Mouse (Mus musculus): ENCODE results near the gene Pds5b. TPM values are rescaled to one million over a fixed set of nuclear protein-coding genes. Genes with fewer than 3 reads are reported as not detected.
"Not testable (repeated sequence)": the region's sequence is repeated elsewhere in the genome, so short reads cannot be mapped to it uniquely, and the experiment has no call there.

The Pds5b gene
- 10 to 100 TPM; 14.3 to 18.4 (median 15.0) TPM for total RNA-seq (2022)

DNA sequence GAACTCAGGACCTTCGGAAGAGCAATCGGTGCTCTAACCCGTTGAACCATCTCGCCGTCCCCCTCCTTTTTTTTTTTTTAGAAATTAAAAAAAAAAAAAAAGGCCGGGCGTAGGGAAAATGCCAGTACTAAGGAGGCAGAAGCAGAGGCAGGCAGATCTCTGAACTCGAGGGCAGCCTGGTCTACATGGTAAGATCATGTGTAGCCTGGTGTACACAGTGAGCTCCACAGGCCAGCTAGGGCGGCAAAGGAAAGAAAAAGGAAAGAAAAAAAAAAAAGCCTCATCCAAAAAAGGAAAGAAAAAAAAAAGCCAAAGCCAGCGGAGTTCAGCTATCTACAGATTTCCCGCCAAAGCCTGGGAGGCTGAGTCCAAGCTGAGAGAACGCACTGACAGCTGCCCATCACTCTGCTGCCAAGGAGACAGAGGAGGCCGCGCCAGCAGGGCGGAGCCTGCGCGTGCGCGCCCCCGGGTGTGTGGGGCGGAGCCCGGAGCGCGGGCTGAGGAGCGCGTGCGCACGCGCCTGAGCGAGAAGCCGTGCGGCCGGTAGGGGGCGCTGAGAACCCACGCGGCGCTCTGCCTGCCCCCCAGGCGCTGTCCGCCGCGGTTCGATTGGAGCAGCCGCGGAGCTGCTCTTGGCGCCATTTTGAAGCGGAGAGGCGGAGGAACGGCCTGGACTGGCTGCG, at the start of gene Pds5b:
Gene Pds5b, plus strand, starts transcription at position 587 of the 683 bp plus-strand sequence.
- DNase-seq (ENCODE audit: low spot score), result peak; percentile 88

DNA sequence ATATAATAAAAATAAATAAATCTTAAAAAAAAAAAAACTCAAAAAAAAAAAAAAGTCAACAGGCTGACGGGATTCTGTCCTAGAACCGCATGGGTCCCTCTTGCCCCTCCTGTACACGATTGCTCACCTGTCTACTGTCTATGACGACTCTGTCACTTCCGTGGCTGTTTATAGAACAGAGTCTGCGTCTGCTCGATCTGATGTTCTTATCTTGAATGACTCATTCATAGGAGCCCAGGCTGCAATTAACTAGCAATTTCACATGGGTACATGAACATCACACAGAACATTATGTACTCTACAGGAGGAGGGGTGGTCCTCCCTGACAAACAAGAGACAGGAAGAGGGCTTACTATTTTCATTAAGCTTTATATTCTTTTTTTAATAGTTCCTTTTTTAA, 48.0 kb upstream of the Pds5b start:
- DNase-seq (ENCODE audit: low spot score), result no peak

DNA sequence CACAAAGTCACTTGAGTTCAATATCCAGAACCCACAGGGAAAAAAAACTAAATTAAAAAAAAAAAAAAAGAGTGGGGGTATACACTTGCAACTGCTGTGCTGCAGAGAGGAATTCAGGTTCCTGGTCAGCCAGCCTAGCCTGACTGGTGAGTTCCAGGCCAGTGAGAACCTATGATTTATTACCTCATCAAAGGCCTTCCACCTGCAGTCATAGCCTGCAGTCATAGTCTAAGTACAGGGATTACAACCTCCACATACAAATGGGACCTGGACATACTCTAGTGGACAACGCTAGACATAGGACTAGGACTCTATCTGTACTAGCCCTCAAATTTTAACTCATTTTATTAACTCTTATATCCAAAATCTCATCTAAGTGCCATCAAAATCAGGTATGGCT, 44.3 kb upstream of the Pds5b start:
- no peak for DNase-seq (ENCODE audit: low spot score)

DNA sequence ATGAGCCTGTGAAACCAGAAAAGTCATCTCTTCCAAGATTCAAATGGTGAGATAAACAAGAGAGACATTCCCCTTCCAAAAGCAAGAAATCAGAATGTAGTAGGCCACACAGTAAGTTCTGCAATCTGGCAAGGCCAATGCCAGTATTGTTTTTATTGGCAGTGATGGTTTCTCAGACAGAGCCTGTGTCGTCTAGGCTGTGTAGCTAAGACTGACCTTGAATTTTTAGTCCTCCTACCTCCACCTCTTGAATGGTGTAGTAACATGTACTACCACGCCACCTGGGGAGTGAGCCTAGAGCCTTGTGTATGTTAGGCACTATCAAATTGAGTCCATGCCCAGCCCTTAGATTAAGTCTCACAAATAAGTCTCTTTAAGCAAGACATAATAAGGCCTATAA, 43.8 kb upstream of the Pds5b start:
- no peak for DNase-seq (ENCODE audit: low spot score)

DNA sequence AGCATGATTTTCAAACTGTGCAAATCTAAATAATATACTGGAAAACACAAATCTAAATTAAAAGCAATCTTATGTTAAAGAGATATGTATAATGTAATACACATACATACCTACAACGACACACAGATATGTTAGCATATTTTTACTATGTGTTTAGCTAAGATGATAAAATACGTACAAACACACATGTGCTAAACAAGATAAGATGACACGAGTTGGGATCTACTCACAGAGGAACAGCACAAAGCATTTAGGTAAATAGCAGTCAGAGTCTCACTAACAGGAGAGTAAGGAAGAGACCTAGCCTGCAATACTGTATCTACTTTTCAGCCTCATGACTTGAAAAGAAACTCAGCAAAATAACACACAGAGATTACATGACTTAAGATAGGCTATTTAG, 32.1 kb upstream of the Pds5b start:
- DNase-seq (ENCODE audit: low spot score), result no peak

DNA sequence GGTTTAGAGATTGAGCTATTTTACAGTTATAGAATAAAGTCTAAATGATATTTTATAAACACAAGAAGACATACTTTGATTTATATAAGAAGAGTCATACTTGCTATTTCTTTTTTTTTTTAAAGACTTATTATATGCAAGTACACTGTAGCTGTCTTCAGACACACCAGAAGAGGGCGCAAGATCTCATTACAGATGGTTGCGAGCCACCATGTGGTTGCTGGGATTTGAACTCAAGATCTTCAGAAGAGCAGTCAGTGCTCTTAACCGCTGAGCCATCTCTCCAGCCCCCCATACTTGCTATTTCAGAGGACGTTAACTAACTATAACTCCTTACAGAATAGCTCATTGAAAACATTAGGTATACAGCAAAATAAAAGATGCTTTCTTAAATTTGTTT, 30.1 kb upstream of the Pds5b start:
- DNase-seq (ENCODE audit: low spot score), result not testable (repeated sequence)

DNA sequence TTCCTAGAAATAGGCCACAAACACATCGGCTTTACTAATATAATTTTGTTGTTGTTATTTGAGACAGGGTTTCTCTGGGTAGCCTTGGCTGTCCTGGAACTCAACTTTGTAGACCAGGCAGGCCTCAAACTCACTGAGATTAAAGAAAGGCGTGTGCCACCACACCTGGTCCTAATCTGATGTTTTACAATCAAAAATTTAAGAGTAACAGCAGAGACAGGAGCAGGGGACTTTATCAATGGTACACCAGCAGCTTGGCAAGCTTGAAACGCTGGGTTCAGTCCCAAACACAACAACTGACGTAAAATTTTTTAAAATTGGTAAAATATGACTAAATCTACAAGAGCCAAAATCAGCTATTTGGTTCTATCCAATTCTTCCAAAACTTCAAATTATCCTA, 28.6 kb upstream of the Pds5b start:
- no peak for DNase-seq (ENCODE audit: low spot score)

DNA sequence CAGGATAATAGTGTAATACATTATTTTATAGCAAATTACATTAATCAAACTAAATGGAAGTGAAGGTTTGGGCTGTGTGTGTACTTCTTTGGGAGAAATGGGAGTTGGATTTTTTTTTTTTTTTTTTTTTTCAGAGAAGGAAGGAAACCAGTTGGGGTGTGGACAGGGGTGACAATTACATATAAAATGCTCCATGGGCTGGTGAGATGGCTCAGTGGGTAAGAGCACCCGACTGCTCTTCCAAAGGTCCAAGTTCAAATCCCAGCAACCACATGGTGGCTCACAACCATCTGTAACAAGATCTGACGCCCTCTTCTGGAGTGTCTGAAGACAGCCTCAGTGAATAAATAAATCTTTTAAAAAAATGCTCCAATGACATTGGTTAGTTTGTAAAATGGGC, 21.0 kb upstream of the Pds5b start:
- no peak for DNase-seq (ENCODE audit: low spot score)

DNA sequence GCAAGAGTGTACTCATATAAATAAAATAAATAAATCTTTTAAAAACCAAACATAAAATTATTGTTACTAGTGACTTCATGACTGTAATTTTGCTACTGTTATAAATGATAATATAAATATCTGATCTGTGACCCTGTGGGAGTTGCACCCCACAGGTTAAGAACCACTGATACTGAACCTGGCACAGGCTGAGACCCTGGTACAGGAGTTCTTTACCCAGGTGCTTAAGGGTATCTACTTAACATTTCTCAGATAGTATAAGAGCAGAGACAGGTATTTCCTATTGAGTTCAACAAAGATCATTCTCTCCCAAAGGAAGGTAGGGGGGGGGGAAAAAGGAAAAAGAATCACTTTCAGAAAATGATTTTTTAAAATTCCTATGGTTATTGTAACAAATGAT, 19.0 kb upstream of the Pds5b start:
- DNase-seq (ENCODE audit: low spot score), result no peak

DNA sequence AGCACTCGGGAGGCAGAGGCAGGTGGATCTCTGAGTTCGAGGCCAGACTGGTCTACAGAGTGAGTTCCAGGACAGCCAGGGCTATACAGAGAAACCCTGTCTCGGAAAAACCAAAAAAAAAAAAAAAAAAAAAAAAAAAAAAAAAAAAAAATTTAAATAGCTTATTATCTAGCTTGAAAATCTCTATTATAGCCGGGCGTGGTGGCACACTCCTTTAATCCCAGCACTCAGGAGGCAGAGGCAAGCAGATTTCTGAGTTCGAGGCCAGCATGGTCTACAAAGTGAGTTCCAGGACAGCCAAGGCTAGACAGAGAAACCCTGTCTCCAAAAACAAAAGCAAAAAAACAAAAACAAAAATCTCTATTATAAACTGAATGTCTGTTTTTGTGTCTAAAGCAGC, 14.1 kb upstream of the Pds5b start:
- not testable (repeated sequence) for DNase-seq (ENCODE audit: low spot score)

DNA sequence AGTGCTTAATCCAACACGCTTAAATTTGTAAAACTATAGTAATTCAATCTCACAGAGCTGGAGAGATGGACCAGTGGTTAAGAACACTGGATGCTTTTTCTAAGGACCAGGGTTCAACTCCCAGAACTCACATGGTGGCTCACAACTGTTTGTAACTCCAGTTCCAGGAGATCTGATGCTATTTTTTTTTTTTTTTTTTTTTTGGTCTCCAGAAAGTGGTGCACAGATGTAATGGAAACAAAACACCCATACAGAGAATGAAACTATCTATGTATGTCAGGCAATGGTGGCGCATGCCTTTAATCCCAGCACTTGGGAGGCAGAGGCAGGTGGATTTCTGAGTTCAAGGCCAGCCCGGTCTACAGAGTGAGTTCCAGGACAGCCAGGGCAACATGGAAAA, 13.2 kb upstream of the Pds5b start:
- DNase-seq (ENCODE audit: low spot score), result not testable (repeated sequence)

DNA sequence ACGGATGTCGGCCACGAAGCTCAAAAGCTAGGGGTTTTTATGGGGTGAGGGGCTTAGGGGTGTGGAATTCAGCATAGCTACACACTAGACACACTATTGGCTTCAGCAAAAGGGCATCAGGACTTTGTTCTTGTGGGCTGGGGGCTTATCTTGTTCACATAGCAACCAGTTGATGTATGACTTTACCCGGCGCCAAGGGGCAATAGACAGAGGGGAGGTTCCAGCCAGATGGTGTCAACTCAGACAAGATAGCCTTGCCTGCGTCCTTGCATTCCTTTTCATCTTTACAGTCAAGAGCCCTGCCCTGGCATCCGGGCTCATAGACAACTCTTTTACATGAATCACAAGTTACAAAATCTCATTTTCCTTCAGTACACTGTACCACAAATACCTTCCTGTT, 9.6 kb upstream of the Pds5b start:
- not testable (repeated sequence) for DNase-seq (ENCODE audit: low spot score)

DNA sequence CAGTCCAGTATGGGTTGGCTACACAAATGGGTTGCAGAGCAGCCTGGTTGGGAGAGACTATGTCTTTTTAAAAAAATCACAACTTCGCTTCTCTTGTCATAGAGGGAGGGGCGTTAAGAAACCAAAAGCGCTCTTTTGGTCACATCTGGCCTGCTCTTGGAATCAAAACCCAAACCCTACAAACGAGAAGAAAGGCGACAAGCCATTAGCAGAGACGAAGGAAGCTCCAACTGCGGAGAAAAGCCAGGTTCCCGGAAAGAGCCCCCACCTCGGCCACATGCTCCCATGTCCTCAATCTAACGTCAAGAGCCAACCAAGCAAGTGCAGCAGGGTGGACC, 8.8 kb upstream of the Pds5b start:
- DNase-seq (ENCODE audit: low spot score), result no peak

DNA sequence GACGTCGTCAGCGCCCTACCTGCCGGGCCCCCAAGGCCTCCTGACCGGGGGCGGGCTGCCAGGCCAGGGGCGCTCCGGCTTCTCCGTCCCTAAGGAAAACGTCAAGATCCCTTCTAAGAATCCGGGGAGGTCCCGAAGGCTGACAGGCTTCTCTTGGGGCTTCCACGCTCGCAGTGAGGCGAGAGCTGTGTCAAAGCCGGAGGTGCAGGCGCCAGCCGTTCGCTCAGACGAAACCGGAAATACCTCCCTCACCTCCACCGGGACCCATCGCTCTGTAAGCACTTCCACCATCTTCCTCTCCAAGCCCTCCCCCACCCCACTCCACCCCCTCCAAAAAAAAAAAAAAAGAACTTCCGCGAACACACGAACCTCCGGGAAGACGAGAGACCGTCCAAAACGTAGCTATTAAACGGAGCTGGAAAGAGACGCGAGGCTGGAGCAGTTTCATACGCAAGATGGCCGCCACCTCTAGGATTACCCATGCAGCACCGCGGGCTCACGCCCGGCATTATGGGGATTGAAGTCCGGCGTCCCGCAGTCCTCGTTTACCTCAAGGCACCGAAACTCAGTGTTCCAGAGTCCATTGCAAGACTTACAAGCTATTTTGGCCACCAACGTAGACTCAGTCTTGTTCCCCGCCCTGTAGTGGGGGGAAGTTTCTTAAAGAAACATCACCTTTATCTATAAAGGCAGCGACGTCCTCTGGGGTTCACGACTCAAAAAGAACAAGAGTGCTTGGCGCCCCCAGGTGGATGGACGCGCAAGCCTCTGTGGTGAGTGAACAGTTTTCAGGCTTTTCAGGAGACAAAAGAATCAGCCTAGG, 8.2 kb upstream of the Pds5b start:
- DNase-seq (ENCODE audit: low spot score), result peak; percentile 98

DNA sequence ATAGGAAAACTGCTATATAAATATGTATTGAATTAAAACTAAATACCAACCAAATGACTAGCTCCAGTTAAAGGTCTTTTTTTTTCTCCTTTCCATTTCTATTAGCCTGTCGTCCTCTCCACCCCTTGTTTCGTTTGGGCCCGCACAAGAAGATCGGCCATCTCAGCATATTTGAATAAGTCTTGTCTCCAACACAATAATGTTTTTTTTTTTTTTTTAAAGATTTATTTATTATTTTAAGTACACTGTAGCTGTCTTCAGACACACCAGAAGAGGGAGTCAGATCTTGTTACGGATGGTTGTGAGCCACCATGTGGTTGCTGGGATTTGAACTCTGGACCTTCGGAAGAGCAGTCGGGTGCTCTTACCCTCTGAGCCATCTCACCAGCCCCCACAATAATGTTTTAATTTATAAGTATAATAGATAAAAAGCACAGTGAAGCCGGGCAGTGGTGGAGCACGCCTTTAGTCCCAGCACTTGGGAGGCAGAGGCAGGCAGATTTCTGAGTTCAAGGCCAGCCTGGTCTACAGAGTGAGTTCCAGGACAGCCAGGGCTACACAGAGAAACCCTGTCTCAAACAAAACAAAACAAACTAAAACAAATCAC, 7.3 kb upstream of the Pds5b start, which contains the start of gene N4bp2l2:
Gene N4bp2l2, minus strand, starts transcription at position 51 of the 607 bp plus-strand sequence.
- not testable (repeated sequence) for DNase-seq (ENCODE audit: low spot score)

DNA sequence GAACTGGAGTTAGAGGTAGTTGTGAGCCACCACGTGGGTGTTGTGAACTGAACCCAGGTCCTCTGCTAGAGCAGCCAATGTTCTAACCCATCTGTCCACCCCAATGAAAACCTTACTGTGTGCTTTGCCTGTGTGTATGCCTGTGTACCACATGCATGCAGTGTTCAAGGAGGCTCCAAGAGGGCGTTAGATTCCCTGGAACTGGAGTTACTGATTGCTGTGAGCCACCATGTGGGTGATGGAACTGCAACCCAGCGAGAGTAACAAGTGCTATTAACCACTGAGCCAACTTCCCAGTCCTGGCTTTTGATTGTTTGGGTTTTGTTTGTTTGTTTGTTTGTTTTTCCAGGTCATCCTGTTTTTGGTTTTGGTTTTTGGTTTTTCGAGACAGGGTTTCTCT, 4.8 kb upstream of the Pds5b start:
- no peak for DNase-seq (ENCODE audit: low spot score)

DNA sequence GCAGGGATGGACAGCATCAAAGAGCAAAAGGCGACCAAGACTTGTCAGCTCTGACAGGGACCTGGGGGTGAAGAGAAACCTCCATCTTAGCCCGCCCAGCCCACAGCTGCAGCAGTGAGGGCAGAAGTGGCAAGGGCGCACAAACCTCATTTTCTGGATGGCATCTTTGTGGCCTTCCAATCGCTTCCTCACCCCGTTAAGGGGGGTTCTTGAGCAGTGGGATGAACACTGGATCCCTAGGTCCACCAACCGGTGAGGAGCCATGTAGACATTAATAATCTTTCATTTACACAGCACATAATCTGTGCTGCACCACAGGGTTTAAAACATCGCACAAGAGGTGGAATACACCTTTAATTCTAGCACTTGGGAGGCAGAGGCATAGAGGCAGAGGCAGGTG, 1.2 kb upstream of the Pds5b start:
- no peak for DNase-seq (ENCODE audit: low spot score)

DNA sequence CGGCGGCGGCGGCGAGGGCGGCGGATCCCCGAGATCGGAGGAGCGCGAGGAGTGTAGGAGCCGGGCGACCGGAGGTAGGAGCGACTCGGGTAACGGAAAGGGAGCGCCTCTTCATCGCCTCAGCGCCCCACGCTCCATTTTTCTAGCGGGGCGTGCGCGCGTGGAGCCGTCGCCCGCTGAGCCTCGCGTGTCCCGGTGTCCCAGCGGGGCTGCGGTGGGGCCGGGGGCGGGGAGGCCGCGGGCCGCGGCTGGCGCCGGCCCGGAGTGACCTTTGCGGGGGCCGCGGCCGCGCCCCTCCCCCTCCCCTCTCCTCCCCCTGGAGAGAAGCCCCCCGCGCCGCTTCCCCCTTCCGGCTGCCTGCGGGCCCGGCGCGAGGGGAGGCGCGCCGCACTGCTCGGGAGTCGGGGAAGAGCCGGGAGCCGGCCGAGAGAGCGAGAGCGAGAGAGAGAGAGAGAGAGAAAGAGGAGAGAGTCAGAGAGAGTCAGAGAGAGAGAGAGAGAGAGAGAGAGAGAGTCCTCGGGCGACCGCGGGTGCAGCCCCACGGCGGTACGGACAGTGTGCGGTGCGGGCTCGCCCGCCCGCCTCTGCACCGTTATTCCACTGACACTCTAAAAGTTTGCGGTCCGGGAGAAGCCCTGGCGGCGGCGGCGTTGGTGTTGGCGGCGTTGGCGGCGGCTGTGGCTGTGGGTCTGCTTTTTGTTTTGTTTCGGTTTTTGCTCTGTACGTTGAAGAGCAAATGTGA, 512 bp downstream of the Pds5b start:
- DNase-seq (ENCODE audit: low spot score), result no peak

DNA sequence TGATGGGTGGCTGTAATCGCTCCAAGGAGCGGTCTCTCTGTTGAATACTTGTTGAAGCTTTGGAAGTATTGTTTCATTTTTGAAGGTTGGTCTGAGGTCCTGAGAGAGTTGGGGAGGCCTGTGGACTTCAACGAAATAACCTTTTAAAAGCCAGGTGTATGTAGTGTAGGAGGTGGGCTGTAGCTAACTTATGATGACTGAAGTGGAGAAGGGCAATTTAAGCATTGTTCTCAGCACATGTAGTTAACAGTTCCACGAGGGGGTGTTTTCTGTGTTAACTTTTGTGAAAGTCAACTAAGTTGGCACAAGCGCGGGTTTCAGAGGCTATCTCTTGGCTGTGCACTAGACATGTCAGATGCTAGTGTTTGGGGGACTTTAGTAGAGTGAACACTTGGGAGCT, 1.3 kb downstream of the Pds5b start:
- no peak for DNase-seq (ENCODE audit: low spot score)

DNA sequence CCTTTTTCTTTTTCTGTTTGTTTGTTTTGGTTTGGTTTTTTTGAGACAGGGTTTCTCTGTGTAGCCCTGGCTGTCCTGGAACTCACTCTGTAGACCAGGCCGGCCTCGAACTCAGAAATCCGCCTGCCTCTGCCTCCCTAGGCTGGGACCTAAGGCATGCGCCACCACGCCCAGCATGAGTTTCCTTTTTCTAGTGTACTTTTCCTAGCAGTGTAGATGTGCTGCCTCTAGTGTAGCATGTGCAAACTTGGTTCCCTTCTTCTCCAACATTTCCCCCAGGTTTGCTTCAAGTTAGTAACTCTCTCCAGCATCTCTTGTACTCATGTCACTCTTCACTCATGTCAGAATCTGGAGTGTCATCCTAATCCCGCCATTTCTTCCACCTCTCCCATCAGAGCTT, 9.3 kb downstream of the Pds5b start:
- not testable (repeated sequence) for DNase-seq (ENCODE audit: low spot score)

DNA sequence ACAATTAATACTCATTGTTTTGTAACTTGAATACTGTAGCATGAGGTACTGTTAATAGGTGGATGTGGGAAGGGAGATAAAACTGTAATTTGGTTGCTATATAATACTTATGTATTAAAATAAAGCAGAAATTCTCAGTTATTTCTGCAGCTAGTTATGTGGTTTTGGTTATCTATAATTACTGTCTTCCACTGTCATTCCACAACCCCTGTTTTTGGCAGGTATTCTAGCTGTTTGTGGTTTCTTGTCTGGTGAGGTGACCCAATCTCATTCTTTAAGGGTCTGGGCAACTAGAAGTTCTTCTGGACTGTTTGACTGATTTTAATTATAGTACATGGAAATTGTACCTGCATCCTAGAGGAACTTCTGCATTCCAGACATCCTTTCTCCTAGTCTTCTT, 17.1 kb downstream of the Pds5b start:
- no peak for DNase-seq (ENCODE audit: low spot score)

DNA sequence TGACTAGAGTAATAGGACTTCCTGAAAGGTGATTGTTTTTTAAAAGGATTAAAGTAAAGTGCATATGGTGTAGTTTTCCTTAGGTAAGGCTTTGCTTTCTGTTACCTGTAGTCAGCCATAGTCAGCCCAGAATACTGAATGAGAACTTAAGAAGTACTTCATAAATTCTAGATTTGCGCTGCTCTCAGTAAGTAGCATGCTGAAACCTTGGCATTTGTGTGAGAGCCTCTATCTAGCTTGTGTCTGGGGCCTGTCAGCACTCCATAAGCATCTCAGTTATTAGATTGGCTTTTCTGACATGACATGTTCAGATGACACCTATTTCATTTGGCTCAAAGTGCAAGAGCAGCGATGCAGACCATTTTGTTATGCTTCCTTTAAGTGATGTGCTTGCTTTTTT, 19.7 kb downstream of the Pds5b start:
- no peak for DNase-seq (ENCODE audit: low spot score)

All from heart, adult 8-10 months (tissue).